Mouse (Mus musculus) lung, postnatal 0 days (tissue): ENCODE data around the gene Rad51b.

Source experiments
- CTCF ChIP-seq: IDR thresholded peaks from 2 replicates; pipeline ENCODE4 v1.5.1; 2016; ENCODE audit warnings: antibody characterized with exemption, mild to moderate bottlenecking
- EP300 ChIP-seq: IDR thresholded peaks from 2 replicates; pipeline ENCODE4 v1.6.1; 2016; ENCODE audit warnings: antibody characterized with exemption, mild to moderate bottlenecking, control low read depth

DNA sequence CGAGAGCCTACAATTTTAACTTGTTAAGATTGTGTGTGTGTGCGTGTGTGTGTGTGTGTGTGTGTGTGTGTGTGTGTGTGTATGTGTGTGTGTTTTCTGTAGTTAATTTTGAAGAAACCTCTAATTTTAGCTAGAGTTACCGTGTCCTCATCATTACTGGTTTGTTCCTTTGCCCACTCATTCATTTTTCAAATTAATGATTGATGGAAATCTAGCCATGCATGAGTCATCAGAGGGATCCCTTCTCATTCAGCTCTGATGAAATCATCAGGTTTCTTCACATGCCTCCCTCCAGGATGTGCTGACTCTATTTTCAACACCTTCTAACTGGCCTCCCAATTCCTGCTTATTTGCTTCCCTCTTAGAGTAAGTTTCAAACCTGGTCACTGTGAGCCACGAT is 263.8 kb downstream of the Rad51b start:
- TF ChIP-seq EP300 (peak; percentile 60), CTCF (no peak)
